Mouse (Mus musculus) G1E (cell line): ENCODE results near the gene Tbc1d5.

ENCODE experiments used
- CTCF ChIP-seq: IDR thresholded peaks from 2 replicates; pipeline ENCODE4 v1.5.1; 2012; ENCODE audit warnings: low read depth, low read length, inconsistent platforms, mixed read lengths
- TAL1 ChIP-seq: conservative IDR thresholded peaks from 2 replicates; pipeline ENCODE4 v1.6.1; 2012; ENCODE audit warnings: low read depth, low read length, inconsistent platforms, mixed read lengths

- TF ChIP-seq CTCF: no peak
- no peak for TF ChIP-seq TAL1
Measured at GRCm38 (mm10) chr17:50867297-50867696, 311.9 kb downstream of the Tbc1d5 start.
